Mouse (Mus musculus) neural tube, embryonic 11.5 days (tissue): Measurements from ENCODE around the gene Clcn2. TPM values are rescaled to one million over a fixed set of nuclear protein-coding genes. Genes with fewer than 3 reads are reported as not detected.

ENCODE experiments used
- ATAC-seq: fragments of 200-750 bp; cut with Nextera tagmentation; 2 replicates; pipeline ENCODE4 v1.8.0; 2017; ENCODE audit warnings: moderate number of reproducible peaks, mild to moderate bottlenecking, moderate TSS enrichment, moderate library complexity; ENCODE audit not compliant: insufficient read depth, low FRiP score, low TSS enrichment
- DNase-seq: peaks from one replicate; pipeline ENCODE4 v3.0.0-alpha.2; 2015; ENCODE audit warnings: low spot score
- H3K27ac ChIP-seq: fragments of 300-500 bp; sonication (generic); 2 replicates; pipeline ENCODE4 v1.5.1; 2014; ENCODE audit warnings: low read depth, mild to moderate bottlenecking, low read length
- H3K27me3 ChIP-seq: fragments of 300-500 bp; sonication (generic); 2 replicates; pipeline ENCODE4 v1.6.1; 2014; ENCODE audit warnings: mild to moderate bottlenecking, low read length, mixed read lengths; ENCODE audit not compliant: control insufficient read depth, insufficient read depth
- H3K36me3 ChIP-seq: fragments of 300-500 bp; sonication (generic); 2 replicates; pipeline ENCODE4 v1.6.1; 2014; ENCODE audit warnings: mild to moderate bottlenecking, low read length, moderate library complexity, mixed read lengths; ENCODE audit not compliant: control insufficient read depth, insufficient read depth
- H3K4me1 ChIP-seq: fragments of 300-500 bp; sonication (generic); 2 replicates; pipeline ENCODE4 v1.6.1; 2014; ENCODE audit warnings: low read length, mixed read lengths; ENCODE audit not compliant: control insufficient read depth, insufficient read depth
- H3K4me2 ChIP-seq: fragments of 300-500 bp; sonication (generic); 2 replicates; pipeline ENCODE4 v1.6.1; 2014; ENCODE audit warnings: low read depth, mild to moderate bottlenecking, moderate library complexity
- H3K4me3 ChIP-seq: fragments of 300-500 bp; sonication (generic); 2 replicates; pipeline ENCODE4 v1.5.1; 2014; ENCODE audit warnings: low read depth, low read length
- H3K9ac ChIP-seq: fragments of 300-500 bp; sonication (generic); 2 replicates; pipeline ENCODE4 v1.6.1; 2014; ENCODE audit warnings: mild to moderate bottlenecking, low read length
- H3K9me3 ChIP-seq: fragments of 300-500 bp; sonication (generic); 2 replicates; pipeline ENCODE4 v1.6.1; 2016; ENCODE audit warnings: low read length; ENCODE audit not compliant: control insufficient read depth
- WGBS: fragments of 180-500 bp; shearing (Covaris S2); extraction: QIAGEN DNeasy Blood & Tissue Kit; methylation state at CpG from one replicate; pipeline ENCODE4 v1.1.7; 2014; 5-methylcytosine and 5-hydroxymethylcytosine counted together
- polyA plus RNA-seq: library from polyadenylated mRNA; unstranded; fragments of >200 nt; fragmentation: Nextera tagmentation; extraction: Ambion mirVana; gene quantifications from 2 replicates; pipeline ENCODE4 v1.2.1, GENCODE M21; 2014

The Clcn2 gene
- polyA plus RNA-seq, 1 experiment from 2014 or later, result 26.4 TPM

- H3K36me3 ChIP-seq, result peaks cover 7% of the 10 kb centered on the region; the same call in 1 of the 2 replicates
- H3K27ac ChIP-seq, result peak overlapping the region; percentile 54; the same call in 1 of the 2 replicates
- WGBS, result 10% methylated on average over 12 of the region's 12 CpGs
- ATAC-seq (peak; percentile 68), DNase-seq (no peak)
- H3K27me3 ChIP-seq, result no peaks in the 10 kb centered on the region
- no peak overlapping the region for H3K9ac ChIP-seq
- no peak overlapping the region for H3K4me3 ChIP-seq
- peaks cover 11% of the 10 kb centered on the region for H3K4me1 ChIP-seq
- no peaks in the 10 kb centered on the region for H3K9me3 ChIP-seq
- H3K4me2 ChIP-seq, result no peak overlapping the region
Observed at GRCm38 (mm10) chr16:20701729-20702521, 15.6 kb downstream of the Clcn2 start.

- ATAC-seq (no peak), DNase-seq (no peak)
- H3K4me1 ChIP-seq, result peaks cover 16% of the 10 kb centered on the region
- no peak overlapping the region for H3K9ac ChIP-seq
- peak overlapping the region; percentile 54; the same call in 1 of the 2 replicates for H3K27ac ChIP-seq
- peaks cover 7% of the 10 kb centered on the region; the same call in 1 of the 2 replicates for H3K36me3 ChIP-seq
- no peak overlapping the region for H3K4me2 ChIP-seq
- no peak overlapping the region for H3K4me3 ChIP-seq
- no peaks in the 10 kb centered on the region for H3K27me3 ChIP-seq
- 48% methylated on average over 7 of the region's 7 CpGs for WGBS
- H3K9me3 ChIP-seq, result no peaks in the 10 kb centered on the region
Observed at GRCm38 (mm10) chr16:20701316-20701715, 16.2 kb downstream of the Clcn2 start.

- Histone ChIP-seq H3K9ac (no peak overlapping the region), H3K4me1 (peaks cover 18% of the 10 kb centered on the region), H3K27ac (no peak overlapping the region), H3K4me2 (no peak overlapping the region), H3K4me3 (no peak overlapping the region), H3K9me3 (no peaks in the 10 kb centered on the region), H3K27me3 (no peaks in the 10 kb centered on the region), H3K36me3 (0 out of 2 replicates have a peak, but pooled peaks cover 4% of the 10 kb centered on the region)
- ATAC-seq, result no peak
- no peak for DNase-seq
- WGBS, result 35% methylated on average over 5 of the region's 5 CpGs
Observed at GRCm38 (mm10) chr16:20700036-20700435, 17.5 kb downstream of the Clcn2 start.

- no peak overlapping the region for H3K4me2 ChIP-seq
- 0 out of 2 replicates have a peak, but pooled peaks cover 4% of the 10 kb centered on the region for H3K36me3 ChIP-seq
- no peak overlapping the region for H3K4me3 ChIP-seq
- no peak overlapping the region for H3K9ac ChIP-seq
- H3K4me1 ChIP-seq, result peaks cover 18% of the 10 kb centered on the region
- ATAC-seq (no peak), DNase-seq (no peak)
- no peaks in the 10 kb centered on the region for H3K27me3 ChIP-seq
- no peak overlapping the region for H3K27ac ChIP-seq
- 81% methylated on average over 5 of the region's 5 CpGs for WGBS
- H3K9me3 ChIP-seq, result no peaks in the 10 kb centered on the region
Observed at GRCm38 (mm10) chr16:20699266-20699665, 18.3 kb downstream of the Clcn2 start.

GRCm38 (mm10) chr16:20695622-20696323 is 21.8 kb downstream of the Clcn2 start:
- WGBS, result under 1% methylated on average over 46 of the region's 46 CpGs
- Histone ChIP-seq H3K9me3 (no peaks in the 10 kb centered on the region), H3K4me3 (peak overlapping the region; percentile 32), H3K4me2 (peak overlapping the region; percentile 74), H3K36me3 (peaks cover 7% of the 10 kb centered on the region; the same call in 1 of the 2 replicates), H3K4me1 (peaks cover 20% of the 10 kb centered on the region), H3K27ac (peak overlapping the region; percentile 62; the same call in 1 of the 2 replicates), H3K27me3 (no peaks in the 10 kb centered on the region), H3K9ac (peak overlapping the region; percentile 61)
- peak; percentile 79 for ATAC-seq
- DNase-seq, result peak; percentile 91

- H3K9ac ChIP-seq, result no peak overlapping the region; the same call in 1 of the 2 replicates
- H3K36me3 ChIP-seq, result peaks cover 8% of the 10 kb centered on the region
- no peak overlapping the region for H3K4me3 ChIP-seq
- no peaks in the 10 kb centered on the region for H3K27me3 ChIP-seq
- 83% methylated on average over 8 of the region's 8 CpGs for WGBS
- ATAC-seq, result no peak
- no peak for DNase-seq
- H3K4me2 ChIP-seq, result peak overlapping the region; percentile 74; the same call in 1 of the 2 replicates
- no peak overlapping the region for H3K27ac ChIP-seq
- H3K9me3 ChIP-seq, result no peaks in the 10 kb centered on the region
- peaks cover 20% of the 10 kb centered on the region for H3K4me1 ChIP-seq
Observed at GRCm38 (mm10) chr16:20694781-20695180, 22.8 kb downstream of the Clcn2 start.

GRCm38 (mm10) chr16:20693111-20693701 is 24.3 kb downstream of the Clcn2 start, which contains the start of gene Fam131a:
TSS of gene Fam131a (plus strand) at chr16:20693241.
- Histone ChIP-seq H3K27me3 (no peaks in the 10 kb centered on the region), H3K9ac (peak within 1 kb of the TSS; percentile 60), H3K36me3 (peaks cover 21% of the 10 kb centered on the region), H3K4me3 (peak within 1 kb of the TSS; percentile 51), H3K9me3 (no peaks in the 10 kb centered on the region), H3K27ac (peak within 1 kb of the TSS; percentile 80), H3K4me1 (peaks cover 20% of the 10 kb centered on the region), H3K4me2 (peak within 1 kb of the TSS; percentile 72)
- under 1% methylated on average over 32 of the region's 37 CpGs for WGBS
- ATAC-seq (peak; percentile 94), DNase-seq (peak; percentile 95)

GRCm38 (mm10) chr16:20692241-20692965 is 25.1 kb downstream of the Clcn2 start:
- Histone ChIP-seq H3K36me3 (peaks cover 24% of the 10 kb centered on the region), H3K9me3 (no peaks in the 10 kb centered on the region), H3K9ac (no peak overlapping the region; the same call in 1 of the 2 replicates), H3K4me1 (peaks cover 20% of the 10 kb centered on the region), H3K27ac (peak overlapping the region; percentile 80), H3K4me2 (peak overlapping the region; percentile 72; the same call in 1 of the 2 replicates), H3K27me3 (no peaks in the 10 kb centered on the region), H3K4me3 (peak overlapping the region; percentile 51)
- DNase-seq, result no peak
- WGBS, result 39% methylated on average over 16 of the region's 16 CpGs
- ATAC-seq, result no peak
